Mouse (Mus musculus) heart, adult 8-10 months (tissue): ENCODE data around the gene Limd1. TPM values are rescaled to one million over a fixed set of nuclear protein-coding genes. Genes with fewer than 3 reads are reported as not detected.

ENCODE experiments used
- total RNA-seq, 4 experiments: library from RNA; stranded (reverse); gene quantifications; 2 replicates each; pipeline ENCODE4 v1.2.4; 2022

Limd1 gene
- total RNA-seq, 4 experiments from 2014 or later, result 34.0 to 52.2 (median 36.9) TPM

Other genes starting within 250 kb of the Limd1 start
- gene Tmem158, start 217.9 kb upstream of the Limd1 start, total RNA-seq, result 1 to 10 TPM; 3.8 to 5.3 (median 4.5) TPM
- gene Lars2, start 111.8 kb upstream of the Limd1 start, total RNA-seq, result 100 to 1,000 TPM in 1 of 4 experiments, 10 to 100 TPM in 3; 34.5 to 140 (median 60.6) TPM
- 10 to 100 TPM; 29.5 to 36.0 (median 32.5) TPM for gene Sacm1l, start 51.1 kb downstream of the Limd1 start, total RNA-seq
- gene Slc6a20b, start 153.9 kb downstream of the Limd1 start, total RNA-seq, result not detected
- under 1 TPM in 1 of 4 experiments, not detected in 3; 0.23 TPM for gene Ccr9, start 199.7 kb downstream of the Limd1 start, total RNA-seq
- gene Slc6a20a, start 200.2 kb downstream of the Limd1 start, total RNA-seq, result not detected
- gene Lztfl1, start 239.0 kb downstream of the Limd1 start, total RNA-seq, result 10 to 100 TPM; 38.8 to 45.6 (median 42.2) TPM